Mouse (Mus musculus) cerebellum, adult 2 months (tissue): ENCODE measurements around the gene Gm21885. TPM values are rescaled to one million over a fixed set of nuclear protein-coding genes. Genes with fewer than 3 reads are reported as not detected.
A peak's percentile ranks its signal among the peaks of the same experiment; 100 is the strongest.

ENCODE experiments used
- DNase-seq, 2 experiments: peaks; one replicate each; pipeline ENCODE4 v3.0.0; 2021
- H3K27ac ChIP-seq: fragments of 200-500 bp; 2 replicates; pipeline ENCODE4 v1.5.1; 2012; ENCODE audit warnings: low read length, control low read depth, inconsistent platforms; ENCODE audit not compliant: insufficient read depth
- H3K27me3 ChIP-seq: fragments of 200-500 bp; 2 replicates; pipeline ENCODE4 v1.6.1; 2012; ENCODE audit warnings: inconsistent platforms, mild to moderate bottlenecking, low read length, moderate library complexity; ENCODE audit not compliant: control insufficient read depth, insufficient read depth
- H3K4me1 ChIP-seq: fragments of 200-500 bp; 2 replicates; pipeline ENCODE4 v1.6.1; 2011; ENCODE audit warnings: low read length; ENCODE audit not compliant: control insufficient read depth, insufficient read depth
- H3K4me3 ChIP-seq: fragments of 200-500 bp; replicated peaks from 2 replicates; pipeline ENCODE3; 2011; ENCODE audit warnings: mild to moderate bottlenecking, low read depth, low read length, control low read depth; ENCODE audit not compliant: insufficient read depth
- CTCF ChIP-seq: fragments of 200-500 bp; IDR thresholded peaks from 2 replicates; pipeline ENCODE4 v1.5.1; 2011; ENCODE audit warnings: low read depth, mild to moderate bottlenecking, control low read depth, low read length, moderate library complexity, borderline replicate concordance; ENCODE audit not compliant: insufficient read depth
- POLR2A ChIP-seq: fragments of 200-500 bp; IDR thresholded peaks from 2 replicates; pipeline ENCODE4 v1.6.1; 2011; ENCODE audit warnings: low read length, control low read depth, borderline replicate concordance; ENCODE audit not compliant: insufficient read depth
- WGBS: fragments of 180-500 bp; shearing (Covaris S2); methylation state at CpG from one replicate; pipeline ENCODE4 v1.1.7; 2018; 5-methylcytosine and 5-hydroxymethylcytosine counted together
- polyA plus RNA-seq: library from polyadenylated mRNA; depleted of rRNA; stranded (reverse); fragments of >200 nt; gene quantifications from 2 replicates; pipeline ENCODE4 v1.2.3, GENCODE M21; 2012; rRNA removed

Gm21885 gene
- polyA plus RNA-seq, result not detected in 2 replicates

DNA sequence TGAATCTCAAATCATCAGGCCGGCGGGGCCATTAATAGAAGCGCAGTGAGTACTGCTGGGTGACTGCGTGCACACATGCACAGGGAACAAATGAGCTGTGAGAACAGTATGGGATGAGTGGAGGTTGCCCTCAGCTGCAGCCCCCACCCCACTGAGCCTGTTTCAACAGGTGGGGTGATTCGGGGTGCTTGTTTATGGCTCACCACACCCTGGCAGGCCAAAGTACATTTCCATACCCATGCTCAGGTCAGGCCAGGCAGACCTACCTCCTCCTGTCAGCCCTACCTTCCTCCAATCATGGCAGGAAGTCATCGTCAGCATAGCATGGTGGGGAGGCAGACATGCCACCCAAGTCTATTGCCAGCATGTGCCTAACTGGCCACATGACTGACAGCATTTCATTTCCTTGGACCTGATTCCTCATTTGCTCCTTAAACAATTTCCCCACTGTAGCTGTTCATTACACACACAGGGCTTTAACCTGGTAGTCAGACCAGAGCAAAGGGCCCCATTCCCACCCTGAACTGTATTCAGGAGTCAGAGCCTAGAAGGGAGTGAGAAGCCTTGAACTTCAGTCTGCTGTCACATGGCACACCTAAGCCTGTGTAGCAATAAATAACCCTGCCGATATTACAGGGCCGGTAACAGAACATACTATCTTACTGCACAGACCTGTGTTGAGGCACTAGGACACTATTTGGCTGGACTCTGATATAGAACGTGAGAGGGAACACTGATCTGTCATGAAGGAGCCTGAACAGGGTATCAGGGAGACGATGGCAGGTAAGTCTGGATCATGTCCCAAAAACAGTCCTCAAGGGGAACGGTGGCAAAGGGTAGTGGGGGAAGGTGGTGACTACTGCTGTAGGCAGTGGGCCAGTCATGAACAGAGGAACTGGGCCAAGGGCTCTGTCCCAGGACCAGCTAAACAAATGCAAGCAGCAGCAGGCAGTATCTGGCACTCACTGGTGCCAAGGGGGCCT lies at the start of gene Gm21885:
TSS of gene Gm21885 (plus strand) at position 675 of the 983 bp plus-strand sequence.
- no peak within 1 kb of the TSS for H3K27ac ChIP-seq
- H3K4me1 ChIP-seq, result peaks cover 12% of the 10 kb centered on the region
- H3K27me3 ChIP-seq, result no peaks in the 10 kb centered on the region
- 46% methylated on average over 11 of the region's 11 CpGs for WGBS
- H3K4me3 ChIP-seq, result no peak within 1 kb of the TSS
- DNase-seq, result peak; percentile 40 to 49
- no peak for TF ChIP-seq CTCF
- no peak for TF ChIP-seq POLR2A

DNA sequence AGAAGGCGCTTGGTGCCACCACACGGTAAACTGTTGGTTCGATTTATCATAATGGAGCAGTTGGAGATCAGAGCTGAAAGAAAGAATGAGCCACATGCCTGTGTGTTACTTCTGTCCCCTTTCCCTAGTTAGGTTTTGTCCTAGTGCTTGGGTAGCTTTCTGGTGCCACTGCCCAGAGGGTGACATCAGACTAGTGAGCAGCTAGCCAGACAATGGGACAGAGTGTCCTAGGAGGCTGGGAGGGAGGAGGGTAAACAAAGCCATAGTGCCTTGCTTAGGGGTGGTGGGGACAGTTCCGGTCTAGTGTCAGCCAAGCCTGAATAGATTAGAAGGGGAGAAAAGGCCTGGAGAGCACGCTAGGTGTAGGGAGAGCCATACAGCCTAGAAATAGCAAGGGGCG lies 48.3 kb upstream of the Gm21885 start:
- 81% methylated on average over 6 of the region's 6 CpGs for WGBS
- TF ChIP-seq POLR2A, result no peak
- TF ChIP-seq CTCF, result no peak
- DNase-seq, result no peak
- H3K27me3 ChIP-seq, result no peaks in the 10 kb centered on the region
- H3K27ac ChIP-seq, result peak overlapping the region; percentile 48; the same call in 1 of the 2 replicates
- H3K4me1 ChIP-seq, result peaks cover 31% of the 10 kb centered on the region
- H3K4me3 ChIP-seq, result no peak overlapping the region

DNA sequence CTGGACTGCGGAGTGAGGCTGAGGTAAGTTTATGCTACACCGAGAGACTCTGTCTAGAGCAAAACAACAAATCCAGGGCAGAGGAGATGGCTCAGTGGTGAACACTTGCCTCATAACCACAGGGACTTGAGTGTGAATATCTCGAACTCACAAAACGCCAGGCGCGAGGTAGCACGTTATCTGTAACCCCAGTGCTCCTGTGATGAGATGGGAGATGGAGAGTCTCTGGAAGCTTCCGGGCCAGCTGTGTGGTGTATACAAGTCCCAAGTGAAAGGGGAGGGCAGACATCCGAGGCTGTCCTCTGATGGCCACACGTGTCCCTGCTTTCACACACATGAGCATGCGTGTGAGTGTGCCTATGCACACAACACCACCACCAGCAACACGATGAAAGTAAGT lies 47.3 kb upstream of the Gm21885 start:
- TF ChIP-seq POLR2A (no peak), CTCF (no peak)
- Histone ChIP-seq H3K27me3 (no peaks in the 10 kb centered on the region), H3K4me3 (no peak overlapping the region), H3K27ac (no peak overlapping the region; the same call in 1 of the 2 replicates), H3K4me1 (peaks cover 22% of the 10 kb centered on the region)
- no peak for DNase-seq
- whole genome bisulfite sequencing, result 95% methylated on average over 12 of the region's 12 CpGs

DNA sequence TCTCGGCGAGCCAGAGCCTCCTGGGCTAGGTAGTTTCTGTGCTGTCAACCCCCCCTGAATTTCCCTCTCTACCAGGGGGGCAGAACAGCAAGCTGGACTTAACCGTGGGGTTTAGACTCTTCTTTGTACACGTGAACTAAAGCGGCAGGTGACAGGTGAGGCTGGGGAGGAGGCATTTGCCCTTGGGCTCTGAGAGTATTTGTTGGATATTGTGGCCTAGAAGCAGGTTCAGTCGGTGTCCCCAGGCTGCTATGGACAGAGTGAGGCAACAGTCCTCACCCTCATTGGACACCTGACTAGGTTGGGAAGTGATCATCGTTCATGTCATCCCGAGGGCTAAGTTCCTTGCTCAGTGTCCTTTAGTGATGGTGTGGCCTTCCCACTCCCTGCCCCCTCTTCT lies 46.8 kb upstream of the Gm21885 start:
- WGBS, result 94% methylated on average over 8 of the region's 8 CpGs
- no peak for TF ChIP-seq CTCF
- no peak for TF ChIP-seq POLR2A
- no peak for DNase-seq
- no peaks in the 10 kb centered on the region for H3K27me3 ChIP-seq
- H3K27ac ChIP-seq, result no peak overlapping the region
- H3K4me3 ChIP-seq, result no peak overlapping the region
- H3K4me1 ChIP-seq, result peaks cover 22% of the 10 kb centered on the region

DNA sequence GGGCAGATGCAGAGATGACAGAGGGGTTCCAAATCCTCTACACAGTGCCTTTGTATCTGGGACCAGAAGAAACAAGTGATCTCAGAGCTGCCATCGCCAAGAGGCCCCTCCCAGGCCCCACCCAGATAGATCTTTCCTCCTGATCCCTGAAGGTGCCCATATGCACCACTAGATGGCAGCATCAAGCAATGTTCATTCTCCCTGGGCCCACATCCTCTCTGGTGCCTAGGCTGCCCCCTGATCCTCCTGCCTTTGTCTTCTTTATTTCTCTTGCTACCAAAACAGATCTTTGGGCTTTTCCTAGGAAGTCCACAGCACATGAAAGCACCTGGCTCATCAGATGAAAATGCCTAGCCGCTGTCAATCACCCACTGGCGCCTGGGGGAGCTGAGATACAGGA lies 45.6 kb upstream of the Gm21885 start:
- H3K27me3 ChIP-seq, result no peaks in the 10 kb centered on the region
- peak overlapping the region; percentile 19 for H3K4me3 ChIP-seq
- TF ChIP-seq POLR2A (no peak), CTCF (peak; percentile 95)
- whole genome bisulfite sequencing, result 20% methylated on average over 3 of the region's 3 CpGs
- peak overlapping the region; percentile 21 for H3K27ac ChIP-seq
- DNase-seq, result peak; percentile 81 to 86
- peaks cover 17% of the 10 kb centered on the region for H3K4me1 ChIP-seq

DNA sequence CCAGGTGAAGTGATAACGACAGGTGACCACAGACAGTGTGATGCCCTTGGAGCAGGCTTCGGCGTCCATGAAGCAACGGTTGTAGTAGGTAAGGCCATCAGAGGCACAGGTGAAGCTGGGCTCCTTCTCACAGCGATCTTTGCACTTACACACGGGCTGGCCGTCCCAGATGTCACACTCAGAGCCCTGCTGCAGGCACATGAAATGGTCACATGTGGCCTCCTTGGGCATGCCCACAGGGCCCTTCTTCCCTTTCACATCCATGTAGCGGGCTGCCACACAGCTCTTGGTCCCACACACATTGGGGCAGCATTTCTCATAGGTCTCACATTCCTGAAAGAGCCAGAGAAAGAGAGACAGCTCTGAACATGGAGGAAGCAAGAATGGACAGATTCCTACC lies 42.9 kb upstream of the Gm21885 start:
- Histone ChIP-seq H3K27me3 (no peaks in the 10 kb centered on the region), H3K4me1 (peaks cover 7% of the 10 kb centered on the region; the same call in 1 of the 2 replicates), H3K4me3 (no peak overlapping the region), H3K27ac (no peak overlapping the region)
- no peak for DNase-seq
- no peak for TF ChIP-seq POLR2A
- TF ChIP-seq CTCF, result no peak
- WGBS, result 95% methylated on average over 8 of the region's 8 CpGs

DNA sequence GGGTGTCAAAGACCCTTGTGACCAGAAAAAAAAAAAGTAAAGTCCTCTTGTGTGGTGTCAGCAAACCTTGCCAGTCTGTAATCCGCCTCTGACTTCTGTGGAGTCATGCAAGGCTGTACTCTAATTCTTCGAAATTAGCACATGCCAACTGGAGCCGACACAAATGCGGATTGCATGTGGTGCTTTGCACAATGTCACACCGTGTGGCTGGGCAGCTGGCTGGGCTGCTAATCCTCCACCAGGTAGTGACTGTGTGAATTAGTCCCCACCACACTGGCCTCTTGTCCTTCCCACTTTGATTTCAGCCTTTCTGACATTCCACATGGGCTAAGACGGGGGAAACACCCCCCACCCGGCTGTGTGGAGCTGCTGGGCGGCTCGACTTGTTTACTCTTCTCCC lies 42.0 kb upstream of the Gm21885 start:
- H3K4me1 ChIP-seq, result peaks cover 7% of the 10 kb centered on the region; the same call in 1 of the 2 replicates
- DNase-seq, result no peak
- 30% methylated on average over 9 of the region's 9 CpGs for WGBS
- no peaks in the 10 kb centered on the region for H3K27me3 ChIP-seq
- no peak for TF ChIP-seq CTCF
- no peak overlapping the region for H3K4me3 ChIP-seq
- H3K27ac ChIP-seq, result no peak overlapping the region
